Mouse (Mus musculus): ENCODE results near the gene Cand1.

Gene Cand1

DNA sequence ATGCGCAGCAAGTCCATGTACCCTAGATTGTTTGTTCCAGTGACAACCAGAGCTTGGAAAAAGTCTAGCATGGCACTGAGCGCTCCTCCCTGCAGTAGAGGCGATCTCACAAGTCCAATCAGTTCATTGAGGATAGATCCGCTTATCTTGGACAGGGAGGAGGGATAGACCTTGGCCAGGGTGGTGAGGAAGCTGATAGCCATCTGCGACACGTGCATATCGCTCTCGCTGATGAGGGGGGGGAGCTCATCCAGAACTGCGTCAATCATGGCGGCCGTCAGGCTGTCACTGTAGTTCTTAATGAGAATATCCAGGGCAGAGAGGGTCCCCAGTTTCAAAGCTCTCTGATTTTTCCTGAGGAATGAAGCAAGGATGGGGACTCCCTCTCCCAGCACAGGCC lies 28.6 kb downstream of the Cand1 start:
- no peak for DNase-seq (ENCODE audit: low spot score in 2 of 2)

DNA sequence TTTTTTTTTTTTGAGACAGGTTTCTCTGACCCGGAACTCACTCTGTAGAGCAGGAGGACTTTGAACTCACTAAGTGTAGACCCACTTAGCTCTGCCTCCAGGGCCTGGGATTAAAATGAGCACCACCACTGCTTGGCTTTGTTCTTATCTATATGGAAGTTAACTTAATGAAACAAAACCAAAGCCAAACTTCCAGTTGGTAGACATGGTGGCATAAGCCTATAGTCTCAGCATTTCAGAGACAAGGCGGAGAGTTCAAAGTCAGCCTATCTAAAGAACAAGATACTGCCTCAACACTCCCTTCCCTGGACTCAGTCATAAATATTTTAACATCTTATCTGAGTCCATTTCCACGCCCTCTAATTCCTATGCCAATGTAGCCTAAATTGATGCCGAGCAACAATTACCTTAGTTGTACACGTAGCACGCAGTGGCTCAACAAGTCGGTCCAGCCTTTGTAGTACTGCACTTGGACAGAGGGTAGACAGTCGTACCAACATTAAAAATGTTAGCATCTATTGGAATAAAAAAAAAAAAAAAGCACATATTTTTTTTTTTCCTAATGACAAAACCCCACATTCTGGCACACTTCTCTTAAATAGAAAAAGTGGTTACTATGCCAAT lies 33.4 kb downstream of the Cand1 start:
- no peak for DNase-seq (ENCODE audit: low spot score in 2 of 2)

- DNase-seq (ENCODE audit: low spot score in 2 of 2), result no peak
Measured at GRCm38 (mm10) chr10:119205229-119205628, 34.6 kb downstream of the Cand1 start.

GRCm38 (mm10) chr10:119204334-119204946 lies 35.4 kb downstream of the Cand1 start:
- no peak for DNase-seq (ENCODE audit: low spot score in 2 of 2)

GRCm38 (mm10) chr10:119199864-119200263 lies 40.0 kb downstream of the Cand1 start:
- no peak for DNase-seq (ENCODE audit: low spot score in 2 of 2)

GRCm38 (mm10) chr10:119198186-119198880 lies 41.5 kb downstream of the Cand1 start:
- DNase-seq (ENCODE audit: low spot score in 2 of 2), result no peak

DNA sequence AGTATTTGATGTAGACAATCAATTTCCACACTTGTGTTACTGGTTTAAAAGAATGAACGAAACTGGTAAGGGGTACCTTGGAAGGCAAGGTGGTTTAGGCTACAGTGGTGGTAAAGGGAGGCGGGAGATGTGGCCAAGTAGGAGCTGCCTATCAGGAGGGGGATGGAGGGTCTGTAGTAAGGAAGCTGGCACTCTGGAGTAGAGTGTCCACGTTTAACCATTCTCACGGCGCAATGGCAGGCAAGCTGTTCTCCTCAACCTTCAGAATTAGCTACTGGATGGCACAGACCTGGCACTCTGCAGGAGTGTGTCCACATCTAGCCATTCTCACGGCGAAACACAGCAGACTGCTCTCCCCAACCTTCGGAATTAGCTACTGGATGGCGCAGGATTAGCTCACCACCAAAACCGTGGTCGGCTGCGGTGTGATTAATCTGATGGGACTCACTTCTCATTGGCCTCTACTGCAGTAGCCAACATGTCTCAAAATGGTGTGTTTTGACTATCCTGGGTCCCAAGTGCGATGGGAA lies 42.2 kb downstream of the Cand1 start:
- DNase-seq (ENCODE audit: low spot score in 2 of 2), result no peak

- no peak for DNase-seq (ENCODE audit: low spot score in 2 of 2)
Measured at GRCm38 (mm10) chr10:119192598-119193372, 47.1 kb downstream of the Cand1 start.

GRCm38 (mm10) chr10:119187720-119188119 lies 52.1 kb downstream of the Cand1 start:
- no peak for DNase-seq (ENCODE audit: low spot score in 2 of 2)

DNA sequence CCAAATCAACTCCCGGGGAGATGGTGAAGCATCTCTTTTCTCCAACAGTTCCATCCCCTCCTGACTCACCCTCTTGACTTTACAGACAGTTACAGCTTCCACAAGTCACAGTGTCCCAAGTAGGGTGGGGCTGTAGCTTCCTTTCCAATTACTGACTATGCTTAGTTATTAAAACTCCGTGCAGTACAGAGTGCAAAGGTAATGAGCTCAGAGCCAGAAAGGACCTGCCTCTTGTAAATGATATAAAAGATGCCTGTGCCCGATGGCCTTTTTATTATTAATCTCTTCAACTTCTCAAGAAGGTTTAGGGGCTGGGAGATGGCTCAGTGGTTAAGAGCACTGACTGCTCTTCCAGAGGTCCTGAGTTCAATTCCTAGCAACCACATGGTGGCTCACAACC lies 70.2 kb downstream of the Cand1 start:
- no peak for DNase-seq (ENCODE audit: low spot score in 2 of 2)

DNA sequence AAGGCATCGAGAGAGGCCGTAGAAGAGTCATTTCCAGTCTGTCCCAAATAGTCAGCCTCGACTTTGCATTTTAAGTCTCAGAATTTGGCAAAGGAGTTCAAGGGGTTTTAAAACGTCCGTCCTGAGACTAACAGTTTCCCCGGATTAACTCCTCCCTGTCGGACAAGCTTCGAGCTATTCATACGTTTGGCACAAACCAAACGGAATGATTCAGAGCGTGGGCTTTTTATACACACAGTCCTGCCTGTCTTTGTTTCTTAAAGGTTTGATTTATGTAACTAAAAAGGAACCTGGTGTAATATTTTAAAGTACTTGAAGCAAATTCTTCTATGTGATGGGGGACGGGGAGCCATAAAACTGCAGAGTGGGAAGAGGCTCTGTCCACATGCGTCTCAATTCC lies 70.6 kb downstream of the Cand1 start:
- no peak for DNase-seq (ENCODE audit: low spot score in 2 of 2)

DNA sequence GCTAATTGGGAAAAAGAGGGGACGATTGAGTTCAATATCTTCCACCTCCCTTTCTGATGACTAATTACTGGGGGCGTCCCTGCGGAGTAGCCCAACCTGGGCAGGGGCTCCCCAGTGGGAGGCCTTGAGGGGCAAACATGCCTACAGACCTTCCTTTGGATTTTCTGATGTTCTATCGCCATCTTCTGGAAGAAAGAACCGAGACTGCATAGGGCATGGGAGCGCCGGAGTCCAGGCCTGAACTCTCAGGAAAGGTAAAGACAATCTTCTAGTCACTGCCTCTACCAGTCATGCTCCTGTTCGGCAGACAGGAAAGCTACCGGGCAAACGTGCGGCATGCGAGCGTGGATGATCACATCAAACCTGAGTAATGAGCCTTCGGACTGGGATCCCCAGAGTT lies 71.1 kb downstream of the Cand1 start:
- no peak for DNase-seq (ENCODE audit: low spot score in 2 of 2)

DNA sequence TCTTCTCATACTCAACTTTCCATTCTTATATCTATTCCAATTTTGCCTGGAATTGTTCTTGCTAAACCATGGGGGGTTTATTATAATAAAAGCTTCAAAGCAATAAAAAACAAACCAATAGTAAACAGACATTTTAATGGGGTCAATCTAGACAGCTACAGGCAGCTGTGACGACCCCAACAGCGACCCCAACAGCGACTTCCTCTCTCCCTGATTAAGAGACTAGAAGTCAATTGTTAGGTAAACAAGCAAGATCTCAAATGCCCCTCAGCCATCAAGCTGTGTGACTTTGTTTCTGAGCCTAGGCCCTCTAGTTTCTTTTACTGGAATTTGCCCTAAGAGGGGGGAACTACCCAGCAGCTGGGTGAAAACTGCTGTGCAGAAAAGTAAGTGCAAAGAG lies 72.0 kb downstream of the Cand1 start:
- DNase-seq (ENCODE audit: low spot score in 2 of 2), result no peak

- DNase-seq (ENCODE audit: low spot score in 2 of 2), result no peak
Measured at GRCm38 (mm10) chr10:119165051-119165450, 74.8 kb downstream of the Cand1 start.

DNA sequence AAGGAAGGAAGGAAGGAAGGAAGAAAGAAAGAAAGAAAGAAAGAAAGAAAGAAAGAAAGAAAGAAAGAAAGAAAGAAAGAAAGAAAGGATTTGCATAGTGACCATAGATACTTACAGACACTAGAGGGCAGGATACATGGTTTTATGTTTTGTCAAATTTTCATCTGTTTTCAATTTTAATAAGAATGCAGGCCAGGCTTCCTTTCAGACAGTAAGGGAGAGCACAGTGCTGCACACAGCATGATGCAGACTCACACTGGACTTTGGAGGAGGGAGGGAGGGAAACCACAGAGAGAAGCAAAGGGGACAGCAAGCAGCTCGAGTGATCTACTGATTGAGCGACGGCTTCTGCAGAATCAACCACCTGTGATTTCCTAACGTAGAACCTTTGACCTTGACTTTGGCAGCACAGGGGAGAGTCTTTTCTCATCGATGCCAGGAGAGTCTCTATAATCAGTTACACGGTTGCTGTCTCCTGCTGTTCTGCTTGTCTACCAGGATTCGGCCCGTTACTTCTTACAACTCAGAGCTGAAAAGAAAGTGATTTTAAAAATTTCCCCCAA lies 78.0 kb downstream of the Cand1 start:
- no peak for DNase-seq (ENCODE audit: low spot score in 2 of 2)

DNA sequence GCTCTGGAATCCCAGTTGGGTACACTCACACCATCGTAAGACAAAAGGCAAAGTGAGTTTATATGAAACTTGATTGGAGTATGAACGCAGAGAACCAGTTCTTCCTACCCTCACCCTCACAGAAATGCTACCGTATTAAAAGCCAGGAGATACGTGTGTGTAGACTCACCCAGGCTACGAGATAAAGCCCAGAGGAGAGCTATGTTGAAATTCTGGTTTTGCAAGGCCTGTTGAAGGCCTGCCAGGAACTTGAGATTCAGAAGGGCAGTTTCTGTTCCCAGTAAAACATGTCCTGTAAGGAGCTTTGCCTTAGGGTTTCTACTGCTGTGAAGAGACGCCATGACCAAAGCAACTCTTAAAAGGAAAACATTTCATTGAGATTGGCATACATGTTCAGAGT lies 79.7 kb downstream of the Cand1 start:
- no peak for DNase-seq (ENCODE audit: low spot score in 2 of 2)

DNA sequence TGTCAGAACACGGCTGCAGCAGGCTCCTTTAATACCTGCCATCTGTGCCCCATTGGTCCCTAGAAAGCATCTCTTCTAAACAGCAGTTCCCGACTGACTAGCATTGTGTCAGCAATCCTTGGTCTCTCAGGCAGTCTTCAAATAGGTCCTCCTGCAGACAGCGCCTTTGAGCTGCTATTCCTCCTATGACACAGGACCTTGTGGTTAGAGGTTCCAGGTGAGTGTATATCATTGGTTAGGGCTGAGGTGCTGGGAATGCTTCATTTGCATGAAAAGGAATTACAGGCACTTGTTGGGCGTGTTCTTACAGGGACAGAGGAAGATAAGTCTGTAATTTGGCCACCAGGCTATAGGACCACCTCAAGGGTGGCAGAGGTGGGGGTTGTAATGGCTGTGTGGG lies 90.6 kb downstream of the Cand1 start:
- no peak for DNase-seq (ENCODE audit: low spot score in 2 of 2)
